Mouse (Mus musculus): ENCODE results near the gene Lpin1.

DNA sequence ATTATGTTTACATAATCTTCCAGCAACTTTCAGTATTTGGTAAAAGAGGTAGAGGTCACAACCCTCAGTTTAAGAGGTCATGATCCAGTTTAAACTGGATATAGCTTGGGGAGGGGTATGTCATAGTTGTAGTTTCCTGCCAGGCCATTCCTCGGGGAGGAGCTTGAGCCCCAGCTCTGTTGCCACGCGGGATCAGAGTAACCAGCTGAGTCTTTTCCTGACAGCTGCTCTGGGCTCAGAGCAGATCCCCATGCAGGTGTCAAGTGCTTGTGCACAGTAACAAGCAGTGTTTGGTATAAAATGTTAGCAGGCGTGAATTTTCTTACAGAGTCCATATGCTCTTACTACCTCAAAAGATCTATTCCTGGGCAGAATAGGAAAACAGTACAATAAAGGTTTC is 112.8 kb downstream of the Lpin1 start:
- TF ChIP-seq CTCF (IDR thresholded peaks at IDR 0.05; ENCODE audit: control insufficient read depth, insufficient read depth, insufficient read length) (no peak), MYOD1 (IDR thresholded peaks at IDR 0.05; ENCODE audit: control insufficient read depth, insufficient read length, low read depth) (no peak), MYOG (IDR thresholded peaks at IDR 0.05; ENCODE audit: control insufficient read depth, extremely low read depth, insufficient read length) (no peak), CEBPB (IDR thresholded peaks at IDR 0.05; ENCODE audit: low read depth) (no peak), USF1 (IDR thresholded peaks at IDR 0.05; ENCODE audit: low read depth) (no peak), MAX (IDR thresholded peaks at IDR 0.05) (no peak)

Data from C2C12 (cell line).